Mouse (Mus musculus): ENCODE data around the gene Mrps15. TPM values are rescaled to one million over a fixed set of nuclear protein-coding genes. Genes with fewer than 3 reads are reported as not detected.

The Mrps15 gene
- polyA plus RNA-seq, 1 experiment from 2014 or later, result 137 TPM

- no peak for ATAC-seq (ENCODE audit: insufficient number of reproducible peaks, low FRiP score, low TSS enrichment, low read depth)
- Histone ChIP-seq H3K4me1 (no peaks in the 10 kb centered on the region), H3K27ac (replicated peaks) (no peak overlapping the region), H3K4me2 (replicated peaks) (no peak overlapping the region), H3K9ac (no peak overlapping the region), H3K9me3 (replicated peaks) (no peaks in the 10 kb centered on the region), H3K4me3 (replicated peaks) (no peak overlapping the region), H3K27me3 (no peaks in the 10 kb centered on the region; the same call in 1 of the 2 replicates), H3K36me3 (no peaks in the 10 kb centered on the region)
- 82% methylated on average over 5 of the region's 5 CpGs for WGBS
Observed at GRCm38 (mm10) chr4:126035413-126035812, 11.3 kb upstream of the Mrps15 start.

DNA sequence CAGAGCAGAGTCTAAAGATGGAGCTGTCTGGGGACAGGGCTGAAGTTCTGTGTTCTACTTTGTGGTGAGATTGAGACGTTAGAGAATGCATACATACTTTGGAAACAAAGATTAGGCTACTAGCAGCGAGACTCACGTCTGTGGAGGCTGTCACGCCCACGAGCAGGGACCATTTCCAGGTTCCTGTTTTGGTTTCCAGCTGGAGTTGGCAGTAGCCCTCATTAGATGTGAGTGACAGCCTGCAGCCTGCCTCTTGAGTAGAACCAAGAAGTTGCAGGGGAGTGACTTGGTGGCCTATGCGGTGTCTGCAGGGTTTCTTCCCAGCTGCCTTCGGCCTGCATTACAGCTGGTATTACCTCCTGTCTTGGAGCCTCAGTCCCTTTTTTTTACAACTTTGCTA, 4.9 kb downstream of the Mrps15 start:
- Histone ChIP-seq H3K36me3 (peaks cover 65% of the 10 kb centered on the region), H3K4me2 (replicated peaks) (no peak overlapping the region), H3K9ac (no peak overlapping the region), H3K27ac (replicated peaks) (no peak overlapping the region), H3K4me1 (peaks cover 13% of the 10 kb centered on the region), H3K27me3 (no peaks in the 10 kb centered on the region), H3K4me3 (replicated peaks) (no peak overlapping the region), H3K9me3 (replicated peaks) (no peaks in the 10 kb centered on the region)
- ATAC-seq (ENCODE audit: insufficient number of reproducible peaks, low FRiP score, low TSS enrichment, low read depth), result no peak
- WGBS, result 77% methylated on average over 7 of the region's 7 CpGs

GRCm38 (mm10) chr4:126057207-126058133, 10.7 kb downstream of the Mrps15 start:
- H3K9ac ChIP-seq, result peak overlapping the region; percentile 59
- H3K9me3 ChIP-seq (replicated peaks), result no peaks in the 10 kb centered on the region
- H3K4me3 ChIP-seq (replicated peaks), result peak overlapping the region; percentile 74
- no peaks in the 10 kb centered on the region for H3K27me3 ChIP-seq
- H3K4me1 ChIP-seq, result peaks cover 14% of the 10 kb centered on the region
- no peak for ATAC-seq (ENCODE audit: insufficient number of reproducible peaks, low FRiP score, low TSS enrichment, low read depth)
- peak overlapping the region; percentile 51; the same call in 1 of the 2 replicates for H3K27ac ChIP-seq (replicated peaks)
- H3K36me3 ChIP-seq, result peaks cover 33% of the 10 kb centered on the region
- WGBS, result 13% methylated on average over 19 of the region's 19 CpGs
- H3K4me2 ChIP-seq (replicated peaks), result peak overlapping the region; percentile 84

GRCm38 (mm10) chr4:126058134-126058996, 11.6 kb downstream of the Mrps15 start, which contains the start of gene Oscp1:
Oscp1 (plus strand) TSS chr4:126058565.
- H3K9me3 ChIP-seq (replicated peaks), result no peaks in the 10 kb centered on the region
- no peaks in the 10 kb centered on the region for H3K27me3 ChIP-seq
- H3K4me3 ChIP-seq (replicated peaks), result peak within 1 kb of the TSS; percentile 74
- under 1% methylated on average over 57 of the region's 57 CpGs for WGBS
- H3K9ac ChIP-seq, result peak within 1 kb of the TSS; percentile 59
- peak within 1 kb of the TSS; percentile 51; the same call in 1 of the 2 replicates for H3K27ac ChIP-seq (replicated peaks)
- H3K4me1 ChIP-seq, result peaks cover 14% of the 10 kb centered on the region
- peak; percentile 94 for ATAC-seq (ENCODE audit: insufficient number of reproducible peaks, low FRiP score, low TSS enrichment, low read depth)
- H3K4me2 ChIP-seq (replicated peaks), result peak within 1 kb of the TSS; percentile 84
- peaks cover 28% of the 10 kb centered on the region for H3K36me3 ChIP-seq

DNA sequence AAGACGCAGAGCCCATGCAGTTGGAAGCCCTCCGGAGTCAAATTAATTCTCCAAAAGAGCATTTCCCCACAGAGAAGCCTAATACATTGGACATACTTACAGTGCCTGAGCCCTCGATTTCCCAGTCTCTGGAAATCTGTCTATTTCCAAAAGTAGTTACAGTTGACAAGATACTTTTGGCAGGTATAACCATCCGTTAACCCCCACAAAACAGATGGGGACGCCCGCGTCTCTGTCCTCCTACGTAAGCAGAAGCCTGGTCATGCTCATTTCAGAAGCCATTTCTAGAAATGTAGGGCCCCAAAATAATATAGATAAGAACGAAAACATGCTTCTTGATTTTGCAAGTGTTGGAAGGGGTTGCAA, 12.3 kb downstream of the Mrps15 start:
- Histone ChIP-seq H3K27me3 (no peaks in the 10 kb centered on the region), H3K4me1 (peaks cover 14% of the 10 kb centered on the region), H3K27ac (replicated peaks) (no peak overlapping the region), H3K9ac (peak overlapping the region; percentile 59), H3K4me3 (replicated peaks) (peak overlapping the region; percentile 74), H3K9me3 (replicated peaks) (no peaks in the 10 kb centered on the region), H3K4me2 (replicated peaks) (peak overlapping the region; percentile 84), H3K36me3 (peaks cover 22% of the 10 kb centered on the region)
- ATAC-seq (ENCODE audit: insufficient number of reproducible peaks, low FRiP score, low TSS enrichment, low read depth), result no peak
- WGBS, result 35% methylated on average over 9 of the region's 9 CpGs

DNA sequence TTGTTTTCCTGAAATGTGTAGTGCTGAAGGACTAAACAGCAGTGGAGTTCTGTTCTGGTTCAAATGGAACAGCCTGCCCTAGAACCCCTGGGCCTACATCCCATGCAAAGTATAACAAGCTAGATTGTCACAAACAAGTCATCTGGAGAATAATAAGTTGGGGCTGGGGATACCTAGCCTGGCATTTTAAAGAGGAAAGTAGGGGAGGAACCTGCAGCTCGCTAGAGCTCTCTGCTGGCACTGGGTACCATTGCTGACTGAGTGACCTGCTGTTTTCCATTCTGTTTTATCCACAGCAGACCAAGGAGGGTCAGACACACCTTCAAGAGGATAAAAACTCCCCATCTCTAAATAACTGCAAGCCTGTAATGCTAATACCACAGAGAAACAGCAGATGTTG, 16.1 kb downstream of the Mrps15 start:
- H3K4me1 ChIP-seq, result peaks cover 6% of the 10 kb centered on the region
- 50% methylated on average over 1 of the region's 1 CpGs for WGBS
- H3K27me3 ChIP-seq, result no peaks in the 10 kb centered on the region
- no peaks in the 10 kb centered on the region for H3K36me3 ChIP-seq
- no peak overlapping the region for H3K4me3 ChIP-seq (replicated peaks)
- H3K27ac ChIP-seq (replicated peaks), result no peak overlapping the region
- H3K4me2 ChIP-seq (replicated peaks), result no peak overlapping the region
- H3K9ac ChIP-seq, result no peak overlapping the region
- ATAC-seq (ENCODE audit: insufficient number of reproducible peaks, low FRiP score, low TSS enrichment, low read depth), result no peak
- H3K9me3 ChIP-seq (replicated peaks), result no peaks in the 10 kb centered on the region

- no peaks in the 10 kb centered on the region for H3K4me1 ChIP-seq
- no peak overlapping the region for H3K27ac ChIP-seq (replicated peaks)
- no peak overlapping the region for H3K9ac ChIP-seq
- no peak for ATAC-seq (ENCODE audit: insufficient number of reproducible peaks, low FRiP score, low TSS enrichment, low read depth)
- WGBS, result 81% methylated on average over 7 of the region's 7 CpGs
- no peaks in the 10 kb centered on the region for H3K27me3 ChIP-seq
- no peaks in the 10 kb centered on the region for H3K36me3 ChIP-seq
- H3K9me3 ChIP-seq (replicated peaks), result no peaks in the 10 kb centered on the region
- no peak overlapping the region for H3K4me2 ChIP-seq (replicated peaks)
- H3K4me3 ChIP-seq (replicated peaks), result no peak overlapping the region
Observed at GRCm38 (mm10) chr4:126065241-126065640, 18.5 kb downstream of the Mrps15 start.

- no peaks in the 10 kb centered on the region for H3K9me3 ChIP-seq (replicated peaks)
- 0 out of 2 replicates have a peak, but pooled peaks have one; percentile 29 for ATAC-seq (ENCODE audit: insufficient number of reproducible peaks, low FRiP score, low TSS enrichment, low read depth)
- H3K27ac ChIP-seq (replicated peaks), result no peak overlapping the region
- H3K27me3 ChIP-seq, result no peaks in the 10 kb centered on the region
- H3K4me3 ChIP-seq (replicated peaks), result no peak overlapping the region
- no peak overlapping the region for H3K4me2 ChIP-seq (replicated peaks)
- WGBS, result 57% methylated on average over 15 of the region's 15 CpGs
- H3K9ac ChIP-seq, result no peak overlapping the region
- H3K36me3 ChIP-seq, result no peaks in the 10 kb centered on the region
- no peaks in the 10 kb centered on the region for H3K4me1 ChIP-seq
Observed at GRCm38 (mm10) chr4:126067401-126068077, 20.8 kb downstream of the Mrps15 start.

GRCm38 (mm10) chr4:126068842-126069241, 22.1 kb downstream of the Mrps15 start:
- ATAC-seq (ENCODE audit: insufficient number of reproducible peaks, low FRiP score, low TSS enrichment, low read depth), result no peak
- no peaks in the 10 kb centered on the region for H3K4me1 ChIP-seq
- 77% methylated on average over 6 of the region's 6 CpGs for WGBS

DNA sequence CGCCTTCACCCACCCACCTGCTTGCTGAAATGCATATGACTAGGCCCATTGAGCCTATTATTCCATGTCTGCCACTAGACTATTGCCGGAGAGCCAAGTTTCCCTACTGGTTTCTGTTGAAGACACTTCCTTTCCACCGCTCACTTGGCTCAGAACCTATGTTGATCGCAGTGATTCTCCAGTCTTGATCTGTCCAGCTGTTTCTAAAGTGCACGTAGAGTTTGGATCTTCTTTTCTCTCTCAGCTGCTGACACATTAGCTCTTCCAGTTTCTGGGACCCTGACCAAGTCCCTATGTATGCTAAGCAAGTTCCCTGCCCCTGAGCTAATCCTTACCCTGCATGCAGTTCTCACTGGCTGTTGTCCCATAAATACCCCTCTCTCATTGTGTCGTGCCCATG, 31.1 kb downstream of the Mrps15 start:
- Histone ChIP-seq H3K4me3 (replicated peaks) (no peak overlapping the region), H3K36me3 (0 out of 2 replicates have a peak, but pooled peaks cover 6% of the 10 kb centered on the region), H3K9me3 (replicated peaks) (no peaks in the 10 kb centered on the region), H3K4me1 (no peaks in the 10 kb centered on the region), H3K9ac (no peak overlapping the region), H3K27me3 (no peaks in the 10 kb centered on the region), H3K4me2 (replicated peaks) (no peak overlapping the region), H3K27ac (replicated peaks) (no peak overlapping the region)
- 84% methylated on average over 6 of the region's 6 CpGs for WGBS
- no peak for ATAC-seq (ENCODE audit: insufficient number of reproducible peaks, low FRiP score, low TSS enrichment, low read depth)

More at GRCm38 (mm10) chr4:126068842-126069241, 22.1 kb downstream of the Mrps15 start:
- Histone ChIP-seq H3K9me3 (replicated peaks) (no peaks in the 10 kb centered on the region), H3K27me3 (no peaks in the 10 kb centered on the region), H3K4me2 (replicated peaks) (no peak overlapping the region), H3K9ac (no peak overlapping the region), H3K27ac (replicated peaks) (no peak overlapping the region), H3K36me3 (no peaks in the 10 kb centered on the region), H3K4me3 (replicated peaks) (no peak overlapping the region)
